Mouse (Mus musculus) heart, adult 2 months (tissue): ENCODE measurements around the gene Ap1ar. TPM values are rescaled to one million over a fixed set of nuclear protein-coding genes. Genes with fewer than 3 reads are reported as not detected.

Experiments
- DNase-seq, 2 experiments: peaks; one replicate each; pipeline ENCODE4 v3.0.0; 2021
- H3K27ac ChIP-seq: fragments of 200-600 bp; 2 replicates; pipeline ENCODE4 v1.8.1; 2022
- H3K27me3 ChIP-seq: fragments of 200-500 bp; 2 replicates; pipeline ENCODE4 v1.6.1; 2012; ENCODE audit warnings: mild to moderate bottlenecking, low read length, inconsistent platforms, mixed read lengths; ENCODE audit not compliant: control insufficient read depth, insufficient read depth
- H3K36me3 ChIP-seq: fragments of 200-500 bp; 2 replicates; pipeline ENCODE4 v1.6.1; 2012; ENCODE audit warnings: low read length, inconsistent platforms; ENCODE audit not compliant: control insufficient read depth, insufficient read depth
- H3K4me1 ChIP-seq: fragments of 200-500 bp; 2 replicates; pipeline ENCODE4 v1.6.1; 2011; ENCODE audit warnings: low read length; ENCODE audit not compliant: control insufficient read depth, insufficient read depth
- H3K4me3 ChIP-seq: fragments of 200-600 bp; 2 replicates; pipeline ENCODE4 v1.8.1; 2022
- H3K79me2 ChIP-seq: fragments of 200-500 bp; replicated peaks from 2 replicates; pipeline ENCODE4 v1.6.1; 2012; ENCODE audit warnings: mild to moderate bottlenecking, inconsistent platforms, low read length, moderate library complexity, mixed read lengths; ENCODE audit not compliant: control insufficient read depth, insufficient read depth
- H3K9ac ChIP-seq: fragments of 200-500 bp; 2 replicates; pipeline ENCODE4 v1.6.1; 2012; ENCODE audit warnings: low read depth, mild to moderate bottlenecking, control low read depth, inconsistent platforms, low read length, mixed read lengths
- CTCF ChIP-seq: fragments of 200-600 bp; IDR thresholded peaks from 2 replicates; pipeline ENCODE4 v1.8.1; 2022; ENCODE audit warnings: antibody characterized with exemption, mild to moderate bottlenecking, moderate library complexity
- EP300 ChIP-seq: fragments of 200-500 bp; IDR thresholded peaks from 2 replicates; pipeline ENCODE4 v1.6.1; 2011; ENCODE audit warnings: low read depth, low read length, control low read depth; ENCODE audit not compliant: insufficient read depth
- POLR2A ChIP-seq: fragments of 200-500 bp; IDR thresholded peaks from 2 replicates; pipeline ENCODE4 v1.6.1; 2011; ENCODE audit warnings: mild to moderate bottlenecking, low read depth, low read length, control low read depth; ENCODE audit not compliant: insufficient read depth
- WGBS: fragments of 180-500 bp; shearing (Covaris S2); methylation state at CpG from one replicate; pipeline ENCODE4 v1.1.7; 2018; 5-methylcytosine and 5-hydroxymethylcytosine counted together
- intact Hi-C: fragments of 180-260 bp; cut with DNase I; formaldehyde crosslinking; loops from one replicate; pipeline ENCODE4 v1.15.1; 2025
- polyA plus RNA-seq: library from polyadenylated mRNA; depleted of rRNA; stranded (reverse); fragments of >200 nt; gene quantifications from 2 replicates; pipeline ENCODE4 v1.2.3, GENCODE M21; 2012
- total RNA-seq, 2 experiments: library from RNA; stranded (reverse); gene quantifications; 2 replicates each; pipeline ENCODE4 v1.2.3; 2021

Gene Ap1ar
- total and polyA plus RNA-seq, 3 experiments: 12.0 to 18.2 (median 17.6) TPM

DNA sequence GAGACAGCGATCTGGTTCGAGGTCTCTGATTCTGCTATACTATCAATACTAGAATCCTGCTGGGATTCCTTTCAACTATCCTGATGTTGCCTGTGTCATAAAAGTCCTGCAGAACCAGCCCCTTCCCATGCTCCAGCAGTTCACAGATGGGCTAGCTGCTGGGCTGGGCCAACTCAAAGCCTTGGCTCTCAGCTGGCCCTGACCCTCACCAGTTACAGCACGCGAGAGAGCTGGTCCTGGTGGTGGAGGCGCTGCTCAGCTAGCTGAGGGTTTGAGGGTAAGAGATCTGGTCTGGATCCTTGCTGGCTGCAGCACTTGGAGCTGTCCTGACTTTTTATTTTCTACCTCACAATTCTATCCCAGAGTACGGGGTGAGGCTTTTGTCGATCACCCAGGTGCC, 10.8 kb downstream of the Ap1ar start:
- H3K4me1 ChIP-seq: no peaks in the 10 kb centered on the region; the same call in 1 of the 2 replicates
- 84% methylated on average over 7 of the region's 7 CpGs for WGBS
- H3K27me3 ChIP-seq: no peaks in the 10 kb centered on the region
- DNase-seq: no peak
- no peaks in the 10 kb centered on the region for H3K36me3 ChIP-seq
- TF ChIP-seq CTCF: no peak
- TF ChIP-seq EP300: no peak
- no peak overlapping the region for H3K4me3 ChIP-seq
- H3K9ac ChIP-seq: no peak overlapping the region
- intact Hi-C loops: no loop called here
- H3K27ac ChIP-seq: no peak overlapping the region
- H3K79me2 ChIP-seq: peaks cover 3% of the 10 kb centered on the region

DNA sequence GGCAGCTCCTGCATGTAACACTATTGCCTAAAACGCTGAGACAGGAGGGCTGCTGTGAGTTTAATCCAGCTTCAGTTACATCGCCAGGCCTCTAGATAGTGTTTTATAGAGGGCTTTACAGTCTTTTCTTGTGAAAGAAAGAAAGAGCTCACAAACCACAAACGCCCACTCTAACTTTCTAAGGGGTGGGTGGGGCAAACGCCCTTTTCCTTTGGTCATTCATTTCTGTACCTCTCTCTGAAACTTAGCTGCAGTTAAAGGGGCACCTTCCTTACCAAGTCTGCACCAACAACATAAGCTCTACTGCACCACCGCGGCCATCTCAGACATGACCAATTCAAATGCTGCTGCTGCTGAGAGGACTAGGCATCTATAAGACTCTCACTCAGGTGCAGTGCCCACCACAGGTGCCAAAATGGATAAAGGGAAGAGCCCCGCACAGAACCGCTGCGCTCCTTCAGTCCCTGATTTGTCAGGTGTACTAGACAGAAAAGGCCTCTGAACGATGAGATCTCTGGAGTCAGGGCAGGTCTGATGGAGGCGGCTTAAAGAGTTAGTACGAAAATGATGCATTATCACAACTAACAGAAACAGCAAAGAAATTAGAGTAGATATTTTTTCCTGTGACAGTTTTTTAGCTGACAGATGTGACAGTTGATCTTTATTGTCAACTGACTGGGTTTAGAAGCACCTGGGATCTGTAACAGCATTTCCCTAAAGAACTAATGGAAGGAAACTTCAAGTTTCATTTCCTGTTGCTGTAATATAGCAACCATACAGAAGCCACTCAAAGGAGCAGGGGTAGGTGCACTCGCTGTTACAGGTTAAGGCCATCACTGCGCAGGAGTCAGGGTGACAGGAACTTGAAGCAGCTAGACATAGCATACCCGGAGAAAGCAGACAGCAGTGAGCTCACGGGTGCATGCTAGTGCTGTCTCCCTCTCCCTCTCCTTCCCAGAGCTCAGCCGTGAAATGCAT, 13.1 kb downstream of the Ap1ar start:
- no peaks in the 10 kb centered on the region for H3K36me3 ChIP-seq
- TF ChIP-seq POLR2A (no peak), EP300 (no peak), CTCF (no peak)
- H3K9ac ChIP-seq: no peak overlapping the region
- no peak overlapping the region for H3K4me3 ChIP-seq
- intact Hi-C loops: no loop called here
- peaks cover 2% of the 10 kb centered on the region for H3K79me2 ChIP-seq
- H3K4me1 ChIP-seq: no peaks in the 10 kb centered on the region; the same call in 1 of the 2 replicates
- no peaks in the 10 kb centered on the region for H3K27me3 ChIP-seq
- WGBS: 83% methylated on average over 17 of the region's 17 CpGs
- no peak overlapping the region for H3K27ac ChIP-seq
- no peak for DNase-seq

DNA sequence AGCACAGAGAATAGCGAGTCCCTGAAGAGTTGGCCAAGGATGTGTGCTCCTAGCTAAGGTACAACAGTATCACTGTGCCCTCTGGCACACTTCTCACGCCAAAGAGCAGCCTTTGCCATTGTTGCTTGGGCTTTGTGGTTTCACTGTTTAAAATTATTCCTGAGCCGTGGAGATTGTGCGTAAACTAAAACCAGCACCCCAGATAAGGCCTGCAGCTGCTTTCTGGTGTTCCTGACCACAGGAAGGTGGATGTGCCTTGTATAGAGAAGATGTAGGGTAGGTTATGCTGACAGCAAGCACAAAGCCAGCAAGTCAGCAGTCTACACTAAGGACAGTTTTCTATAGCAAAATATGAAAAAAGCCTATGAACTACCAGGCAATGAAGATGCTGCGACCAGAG, 16.1 kb downstream of the Ap1ar start:
- H3K4me1 ChIP-seq: no peaks in the 10 kb centered on the region
- H3K27me3 ChIP-seq: no peaks in the 10 kb centered on the region
- H3K9ac ChIP-seq: no peak overlapping the region
- WGBS: 73% methylated on average over 5 of the region's 5 CpGs
- no peak overlapping the region for H3K27ac ChIP-seq
- no peak overlapping the region for H3K4me3 ChIP-seq
- H3K36me3 ChIP-seq: no peaks in the 10 kb centered on the region
- no peaks in the 10 kb centered on the region for H3K79me2 ChIP-seq
- no peak for DNase-seq
- intact Hi-C loops: no loop called here
- no peak for TF ChIP-seq POLR2A
- no peak for TF ChIP-seq CTCF
- no peak for TF ChIP-seq EP300

DNA sequence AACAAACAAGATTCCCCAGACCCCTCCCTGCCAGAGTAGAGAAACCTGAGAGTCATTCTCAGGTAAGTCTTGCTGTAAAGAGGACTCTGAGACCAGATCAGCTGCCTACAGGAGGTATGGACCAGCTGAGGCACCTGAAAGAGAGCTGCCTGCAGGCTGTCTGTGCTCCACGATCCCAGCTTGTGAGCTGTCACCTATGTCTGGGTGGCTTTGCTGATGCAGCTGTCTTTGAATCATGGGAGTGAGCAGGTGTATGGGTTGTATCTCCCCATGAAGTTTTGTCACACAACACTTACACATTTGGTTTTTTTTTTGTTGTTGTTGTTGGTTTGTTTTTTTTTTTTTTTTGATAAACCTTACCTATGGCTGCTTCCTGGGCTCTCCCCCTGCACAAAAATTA, 16.9 kb downstream of the Ap1ar start:
- intact Hi-C loops: no loop called here
- no peak for DNase-seq
- Histone ChIP-seq H3K4me3 (no peak overlapping the region), H3K4me1 (no peaks in the 10 kb centered on the region), H3K9ac (no peak overlapping the region), H3K36me3 (no peaks in the 10 kb centered on the region), H3K79me2 (no peaks in the 10 kb centered on the region), H3K27me3 (no peaks in the 10 kb centered on the region), H3K27ac (no peak overlapping the region)
- TF ChIP-seq EP300: no peak
- TF ChIP-seq CTCF: no peak
- TF ChIP-seq POLR2A: no peak
- 89% methylated on average over 1 of the region's 1 CpGs for WGBS

DNA sequence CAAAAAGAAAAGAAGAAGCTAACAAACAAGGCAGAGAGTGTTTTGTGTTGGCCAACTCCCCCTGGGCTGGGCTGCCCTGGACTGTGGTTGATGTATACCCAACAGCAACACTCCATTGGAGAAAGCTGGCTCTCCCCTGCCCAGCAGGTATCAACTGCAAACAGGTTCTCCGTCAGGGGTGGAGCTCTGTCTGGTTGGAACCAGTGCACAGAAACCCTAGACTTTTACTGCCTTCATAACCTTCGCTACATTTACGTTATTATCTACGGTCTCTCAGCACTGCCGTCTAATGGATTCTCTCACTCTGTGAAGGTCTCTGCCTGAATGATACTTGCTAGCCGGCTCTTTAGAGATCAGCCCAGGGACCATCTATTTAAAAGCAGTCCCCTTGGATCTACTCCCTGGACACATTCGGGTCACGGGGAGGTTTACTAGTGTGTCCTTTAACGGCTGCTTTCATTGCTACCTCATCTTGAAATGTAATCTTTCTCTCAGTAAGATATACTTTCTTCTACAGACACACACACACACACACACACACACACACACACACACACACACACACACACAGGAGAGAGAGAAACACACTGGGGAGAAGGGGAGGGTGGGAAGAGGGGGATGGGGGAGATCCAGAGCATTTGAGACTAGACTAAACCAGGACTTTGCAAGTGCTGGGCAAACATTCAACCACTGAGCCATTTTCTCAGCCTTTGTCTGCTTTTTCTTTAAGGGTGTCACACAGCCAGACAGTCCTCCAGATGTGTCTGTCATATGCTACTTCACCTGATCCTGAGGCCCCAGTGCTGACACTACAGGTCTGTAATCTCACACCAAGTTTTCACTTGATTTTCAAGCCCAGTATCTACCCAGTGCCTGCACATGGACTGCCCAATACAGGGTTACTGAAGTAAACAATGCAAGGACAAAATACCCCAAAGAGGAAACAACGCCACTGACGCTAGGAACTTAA, 18.3 kb downstream of the Ap1ar start:
- Histone ChIP-seq H3K4me1 (no peaks in the 10 kb centered on the region), H3K4me3 (no peak overlapping the region), H3K27ac (no peak overlapping the region), H3K27me3 (no peaks in the 10 kb centered on the region), H3K79me2 (no peaks in the 10 kb centered on the region), H3K9ac (no peak overlapping the region), H3K36me3 (no peaks in the 10 kb centered on the region)
- DNase-seq: no peak
- 84% methylated on average over 11 of the region's 11 CpGs for WGBS
- TF ChIP-seq EP300 (no peak), POLR2A (no peak), CTCF (no peak)
- intact Hi-C loops: no loop called here

- no peak overlapping the region for H3K4me3 ChIP-seq
- 70% methylated on average over 7 of the region's 7 CpGs for WGBS
- intact Hi-C loops: no loop called here
- H3K27me3 ChIP-seq: no peaks in the 10 kb centered on the region
- H3K9ac ChIP-seq: no peak overlapping the region
- no peak for DNase-seq
- no peaks in the 10 kb centered on the region for H3K4me1 ChIP-seq
- H3K27ac ChIP-seq: no peak overlapping the region
- H3K79me2 ChIP-seq: no peaks in the 10 kb centered on the region
- H3K36me3 ChIP-seq: no peaks in the 10 kb centered on the region
- TF ChIP-seq POLR2A (no peak), CTCF (no peak), EP300 (no peak)
Measured at GRCm38 (mm10) chr3:127817120-127817683, 20.1 kb downstream of the Ap1ar start.
